Mouse (Mus musculus) C2C12 (cell line): ENCODE measurements at regions not wholly inside any gene's neighbourhood (a gene's known extent, or its start where the extent isn't known, plus 50 kb on each side); places are given as distances from the start of the nearest gene placed in this dataset.
A peak's percentile ranks its signal among the peaks of the same experiment; 100 is the strongest.

ENCODE experiments used
- H3K27me3 ChIP-seq: one replicate; pipeline ENCODE4 v1.6.1; 2011; ENCODE audit not compliant: control insufficient read depth, insufficient read depth, insufficient read length
- H3K36me3 ChIP-seq: one replicate; pipeline ENCODE4 v1.6.1; 2011; ENCODE audit not compliant: control insufficient read depth, insufficient read depth
- H3K4me3 ChIP-seq: one replicate; pipeline ENCODE4 v1.5.1; 2011; ENCODE audit warnings: mild to moderate bottlenecking, control low read depth; ENCODE audit not compliant: poor library complexity, insufficient read depth, severe bottlenecking
- H3K79me2 ChIP-seq: one replicate; pipeline ENCODE4 v1.6.1; 2011; ENCODE audit not compliant: control insufficient read depth, insufficient read depth
- H3K79me3 ChIP-seq: one replicate; pipeline ENCODE4 v1.6.1; 2011; ENCODE audit warnings: low read depth, control low read depth
- H3ac ChIP-seq: one replicate; pipeline ENCODE3; 2011; ENCODE audit warnings: low read depth; ENCODE audit not compliant: control insufficient read depth, insufficient read length
- CEBPB ChIP-seq: IDR thresholded peaks from one replicate; pipeline ENCODE4 v1.6.1; 2011; ENCODE audit warnings: low read depth, mild to moderate bottlenecking, control low read depth, moderate library complexity
- CTCF ChIP-seq: IDR thresholded peaks from one replicate; pipeline ENCODE4 v1.5.1; 2011; ENCODE audit not compliant: control insufficient read depth, insufficient read depth, insufficient read length
- FOSL1 ChIP-seq: IDR thresholded peaks from one replicate; pipeline ENCODE4 v1.8.0; 2011; ENCODE audit warnings: mild to moderate bottlenecking, low read length; ENCODE audit not compliant: poor library complexity, insufficient read depth, severe bottlenecking
- MAX ChIP-seq: IDR thresholded peaks from one replicate; pipeline ENCODE4 v1.6.1; 2011; ENCODE audit warnings: mild to moderate bottlenecking, control low read depth
- MYOD1 ChIP-seq: IDR thresholded peaks from one replicate; pipeline ENCODE4 v1.6.1; 2011; ENCODE audit warnings: low read depth; ENCODE audit not compliant: control insufficient read depth, insufficient read length
- MYOG ChIP-seq: IDR thresholded peaks from one replicate; pipeline ENCODE4 v1.6.1; 2011; ENCODE audit not compliant: control insufficient read depth, insufficient read length; ENCODE audit errors: extremely low read depth
- USF1 ChIP-seq: IDR thresholded peaks from one replicate; pipeline ENCODE4 v1.6.1; 2011; ENCODE audit warnings: low read depth, mild to moderate bottlenecking, control low read depth, moderate library complexity

DNA sequence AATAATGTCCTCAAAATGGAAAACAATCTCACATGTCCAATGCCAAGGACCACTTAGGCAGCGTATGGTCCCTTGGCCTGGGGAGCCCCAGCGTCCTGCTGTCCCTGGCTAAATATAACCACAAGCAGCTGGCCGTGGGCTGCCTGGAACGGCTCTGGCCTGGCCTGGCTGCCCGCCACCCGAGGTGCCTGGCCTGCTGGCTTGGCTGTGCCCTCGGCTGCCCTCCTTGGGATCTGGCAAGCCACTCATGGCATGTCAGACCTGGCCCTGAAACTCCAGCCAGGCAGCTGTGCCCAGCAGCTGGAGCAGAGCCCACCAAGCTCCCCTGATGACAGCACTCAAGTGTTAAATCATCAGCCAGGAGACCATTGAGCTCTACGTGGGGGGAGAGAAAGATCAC, 122.9 kb downstream of the Plxna1 start:
- peak; percentile 81 for TF ChIP-seq MYOD1
- TF ChIP-seq MAX: no peak
- Histone ChIP-seq H3K36me3 (no peaks in the 10 kb centered on the region), H3K4me3 (no peak overlapping the region), H3K27me3 (peaks cover 14% of the 10 kb centered on the region), H3K79me2 (no peaks in the 10 kb centered on the region), H3ac (no peak overlapping the region), H3K79me3 (no peaks in the 10 kb centered on the region)

DNA sequence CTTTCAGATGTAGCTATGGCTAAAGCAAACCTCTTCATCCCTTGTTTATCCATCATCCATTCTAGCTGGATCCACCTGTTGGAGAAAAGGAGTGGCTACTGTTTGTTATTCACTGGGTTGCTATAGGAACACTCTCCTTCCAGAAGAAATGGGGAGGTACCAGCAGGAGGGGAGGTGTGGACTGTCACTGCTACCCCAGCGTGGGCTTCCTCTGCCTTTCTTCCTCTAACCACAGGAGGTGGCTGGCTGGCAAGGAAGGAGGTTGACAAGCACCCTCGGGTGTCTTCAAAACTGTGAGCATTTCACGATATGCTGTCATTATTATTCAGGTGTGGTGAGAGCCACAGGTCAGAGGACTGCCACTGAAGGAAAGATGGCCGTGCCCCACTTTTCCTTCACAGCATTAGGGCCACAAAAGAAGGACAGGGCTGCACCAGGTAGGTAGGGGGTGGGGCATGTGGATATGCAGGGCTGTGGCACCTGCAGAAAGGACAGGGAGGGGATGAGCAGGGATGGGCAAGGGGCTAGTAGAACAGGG, 122.2 kb downstream of the Plxna1 start:
- TF ChIP-seq CTCF: no peak
- TF ChIP-seq MYOD1: no peak
- no peak for TF ChIP-seq MYOG
- no peak for TF ChIP-seq USF1
- no peak for TF ChIP-seq CEBPB
- no peak for TF ChIP-seq MAX
- TF ChIP-seq FOSL1: no peak

DNA sequence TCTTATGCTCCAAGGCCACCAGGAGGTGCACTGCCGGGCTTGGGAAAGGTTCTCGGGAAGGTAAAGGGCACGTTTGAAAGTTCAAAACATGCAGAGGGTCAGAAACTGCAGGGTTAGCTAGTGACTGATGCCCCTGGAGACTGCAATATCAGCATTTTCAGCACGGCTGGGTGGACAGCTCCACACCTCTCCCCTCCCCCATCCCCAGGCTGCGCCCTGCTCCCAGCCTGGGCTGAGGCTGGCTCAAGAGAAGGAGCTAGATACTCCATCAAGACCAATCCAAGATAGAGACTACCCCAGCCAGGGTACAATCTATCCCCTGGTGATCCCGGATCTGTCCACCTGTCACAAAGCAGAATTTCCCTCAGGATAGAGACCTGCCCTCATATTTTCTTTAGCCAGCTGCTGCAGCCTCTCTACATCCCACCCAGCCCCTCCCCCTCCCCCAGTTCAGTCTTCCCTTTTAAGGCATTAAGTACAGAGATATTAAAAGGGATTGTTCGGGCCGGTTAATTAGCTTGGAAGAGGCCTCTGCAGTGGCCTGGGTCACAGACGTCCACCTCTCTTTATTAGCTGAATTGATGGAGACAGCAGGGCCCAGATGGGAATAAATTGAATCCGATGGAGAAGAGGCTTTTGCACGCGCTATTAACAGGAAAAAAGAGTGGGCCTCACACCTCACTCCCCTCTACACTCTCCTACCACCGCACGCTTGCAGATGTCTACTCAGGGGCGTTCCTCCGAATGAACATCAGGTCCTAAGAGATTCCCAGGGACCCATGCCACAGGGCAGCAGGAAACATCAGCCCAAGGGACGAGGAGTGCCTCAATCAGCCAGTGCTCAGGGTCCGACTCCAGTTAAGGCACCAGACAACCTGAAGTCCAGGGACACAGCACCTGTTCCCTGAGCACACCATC, 119.8 kb downstream of the Plxna1 start:
- H3K79me3 ChIP-seq: no peaks in the 10 kb centered on the region
- TF ChIP-seq CEBPB (no peak), MAX (no peak), USF1 (no peak), MYOG (no peak), FOSL1 (no peak), CTCF (no peak), MYOD1 (no peak)
- no peaks in the 10 kb centered on the region for H3K79me2 ChIP-seq
- H3ac ChIP-seq: no peak overlapping the region
- no peak overlapping the region for H3K4me3 ChIP-seq
- H3K36me3 ChIP-seq: no peaks in the 10 kb centered on the region
- H3K27me3 ChIP-seq: peaks cover 25% of the 10 kb centered on the region

More for the DNA sequence above, 122.2 kb downstream of the Plxna1 start:
- Histone ChIP-seq H3K27me3 (peaks cover 20% of the 10 kb centered on the region), H3K36me3 (no peaks in the 10 kb centered on the region), H3K4me3 (no peak overlapping the region), H3K79me2 (no peaks in the 10 kb centered on the region), H3K79me3 (no peaks in the 10 kb centered on the region), H3ac (no peak overlapping the region)

DNA sequence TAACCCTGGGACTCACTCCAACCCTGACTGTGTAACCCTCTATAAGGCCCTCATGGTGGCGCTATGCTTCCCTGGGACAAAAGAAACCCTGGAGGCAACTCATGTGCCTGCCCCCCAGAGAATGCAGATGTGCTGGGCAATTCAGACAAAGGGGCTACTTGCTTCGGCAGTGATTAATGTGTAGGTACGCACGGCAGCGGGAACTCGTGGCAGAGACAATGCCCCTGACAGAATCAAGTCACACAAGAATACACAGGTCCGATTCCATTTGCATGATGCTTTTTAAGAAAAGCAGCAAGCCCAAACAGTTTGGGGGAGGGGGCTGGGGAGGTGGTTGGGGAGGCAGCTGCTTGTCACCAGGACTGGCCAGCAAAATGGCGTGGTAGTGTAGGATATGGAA, 116.9 kb downstream of the Plxna1 start:
- Histone ChIP-seq H3K79me3 (no peaks in the 10 kb centered on the region), H3K36me3 (no peaks in the 10 kb centered on the region), H3K4me3 (no peak overlapping the region), H3K79me2 (no peaks in the 10 kb centered on the region), H3ac (no peak overlapping the region), H3K27me3 (peaks cover 25% of the 10 kb centered on the region)
- TF ChIP-seq MYOG (no peak), CEBPB (no peak), FOSL1 (no peak), MYOD1 (no peak), USF1 (no peak), CTCF (no peak), MAX (no peak)

DNA sequence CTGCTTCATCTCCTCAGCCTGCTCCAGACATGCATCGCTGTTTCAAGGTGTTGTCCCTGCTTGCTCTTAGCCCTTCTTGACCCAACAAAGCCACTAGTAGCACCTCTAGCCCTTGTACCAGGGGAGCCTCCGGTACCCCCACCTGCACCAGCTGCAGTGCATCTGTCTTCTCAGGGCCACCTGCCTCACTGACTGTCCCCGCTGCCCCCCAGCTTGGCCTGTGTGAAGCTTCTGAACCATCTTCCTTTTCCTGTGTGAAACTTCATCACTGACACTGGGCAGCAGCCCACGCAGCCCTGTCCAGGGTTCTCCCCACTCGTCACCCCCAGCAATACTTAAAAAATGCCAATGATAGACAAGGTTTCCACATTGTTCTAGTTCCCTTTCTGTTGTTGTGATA, 116.2 kb downstream of the Plxna1 start:
- H3K27me3 ChIP-seq: peaks cover 25% of the 10 kb centered on the region
- H3K79me2 ChIP-seq: no peaks in the 10 kb centered on the region
- H3ac ChIP-seq: no peak overlapping the region
- no peaks in the 10 kb centered on the region for H3K79me3 ChIP-seq
- H3K4me3 ChIP-seq: no peak overlapping the region
- TF ChIP-seq CEBPB (no peak), MAX (no peak), MYOD1 (no peak)
- H3K36me3 ChIP-seq: no peaks in the 10 kb centered on the region

DNA sequence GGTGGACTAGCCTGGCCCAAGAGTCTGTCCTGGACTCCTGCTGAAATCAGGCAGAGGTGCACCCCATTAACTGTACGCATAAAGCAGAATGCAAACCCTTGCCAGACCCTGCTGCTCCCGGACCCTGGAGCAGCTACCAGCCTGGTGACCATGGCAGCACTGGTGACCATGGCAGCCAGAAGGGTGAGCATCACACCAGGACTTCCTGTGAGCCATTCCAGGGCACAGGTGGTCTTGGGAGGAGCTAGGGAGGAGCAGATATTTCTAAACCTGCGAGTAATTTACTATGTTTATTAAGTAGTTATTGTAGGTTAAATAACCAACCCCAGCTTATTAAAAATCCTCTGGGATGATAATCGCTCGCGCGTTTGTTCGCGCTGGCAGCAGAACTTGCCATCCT, 113.8 kb downstream of the Plxna1 start:
- no peaks in the 10 kb centered on the region for H3K79me2 ChIP-seq
- H3ac ChIP-seq: no peak overlapping the region
- no peaks in the 10 kb centered on the region for H3K36me3 ChIP-seq
- TF ChIP-seq MYOD1 (no peak), FOSL1 (no peak), MYOG (no peak), MAX (no peak), CEBPB (no peak), CTCF (no peak), USF1 (no peak)
- no peak overlapping the region for H3K4me3 ChIP-seq
- H3K27me3 ChIP-seq: peaks cover 19% of the 10 kb centered on the region
- no peaks in the 10 kb centered on the region for H3K79me3 ChIP-seq
